Mouse (Mus musculus): Measurements from ENCODE around the gene Camta1.

DNA sequence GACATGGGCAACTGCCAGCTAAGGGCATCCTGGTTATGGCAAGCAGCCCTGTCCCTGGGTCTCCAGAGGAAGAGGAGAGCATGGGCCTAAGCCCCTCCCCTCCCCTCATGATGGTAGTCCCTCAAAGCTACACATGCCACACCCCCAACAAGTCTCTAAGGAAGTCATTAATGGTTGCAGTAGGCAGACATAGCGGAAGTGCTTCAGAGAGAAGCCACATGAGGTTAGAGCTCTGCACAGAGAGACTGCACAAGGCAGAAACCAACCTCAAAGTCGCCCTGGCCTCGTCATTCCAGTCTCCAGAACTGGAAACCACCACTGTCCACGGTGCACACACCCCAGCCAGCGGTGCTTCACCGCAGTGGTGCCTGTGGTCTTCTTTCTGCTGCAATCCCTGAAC is 709.7 kb downstream of the Camta1 start:
- no peak for TF ChIP-seq CTCF (IDR thresholded peaks at IDR 0.05; ENCODE audit: borderline replicate concordance, control insufficient read depth, extremely low read depth, insufficient read depth, low read length, poor library complexity)
- TF ChIP-seq POLR2A (IDR thresholded peaks at IDR 0.05; ENCODE audit: control insufficient read depth, extremely low read depth, insufficient read depth, low read length, poor library complexity), result no peak
